Mouse (Mus musculus): Measurements from ENCODE around the gene Tmem132b. TPM values are rescaled to one million over a fixed set of nuclear protein-coding genes. Genes with fewer than 3 reads are reported as not detected.
A peak's percentile ranks its signal among the peaks of the same experiment; 100 is the strongest.

Gene Tmem132b
- polyA plus RNA-seq, 1 experiment from 2014 or later: 0.21 TPM

DNA sequence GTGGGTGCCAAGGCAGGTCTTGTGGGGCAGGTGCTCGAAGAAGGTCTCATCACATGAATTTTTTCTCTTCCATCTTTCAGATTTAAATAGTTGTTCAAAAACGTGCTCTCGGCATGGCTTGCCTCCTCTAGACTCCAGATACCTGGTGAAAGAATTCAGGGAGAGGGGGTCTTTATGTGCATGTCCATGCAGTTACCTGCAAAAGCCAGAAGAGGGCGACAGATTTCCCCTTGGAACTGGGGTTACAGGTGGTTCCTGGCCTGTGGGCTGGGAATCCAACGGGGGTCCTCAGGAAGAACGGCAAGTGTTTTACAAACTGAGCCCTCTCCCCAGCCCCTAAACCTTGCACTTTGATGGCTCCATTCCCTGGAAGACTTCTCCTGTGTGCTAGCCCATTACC is 103.1 kb downstream of the Tmem132b start:
- Histone ChIP-seq H3K27me3 (ENCODE audit: control insufficient read depth, insufficient read depth, low read length) (no peaks in the 10 kb centered on the region), H3K4me2 (replicated peaks; ENCODE audit: low read depth) (no peak overlapping the region), H3K4me1 (replicated peaks; ENCODE audit: control insufficient read depth, insufficient read depth) (no peaks in the 10 kb centered on the region), H3K27ac (replicated peaks) (no peak overlapping the region), H3K9ac (ENCODE audit: low read length) (no peak overlapping the region), H3K9me3 (ENCODE audit: control insufficient read depth, low read length) (no peaks in the 10 kb centered on the region), H3K4me3 (ENCODE audit: low read depth, low read length) (no peak overlapping the region), H3K36me3 (ENCODE audit: control insufficient read depth, insufficient read depth, low read length) (no peaks in the 10 kb centered on the region)
- ATAC-seq (ENCODE audit: low FRiP score, low TSS enrichment) (no peak), DNase-seq (ENCODE audit: low spot score) (no peak)
- TF ChIP-seq EP300 (optimal IDR thresholded peaks at IDR 0.05) (no peak), CTCF (IDR thresholded peaks at IDR 0.05; ENCODE audit: low read depth) (0 out of 2 replicates have a peak, but pooled peaks have one; percentile 15)
- WGBS: 73% methylated on average over 6 of the region's 6 CpGs

DNA sequence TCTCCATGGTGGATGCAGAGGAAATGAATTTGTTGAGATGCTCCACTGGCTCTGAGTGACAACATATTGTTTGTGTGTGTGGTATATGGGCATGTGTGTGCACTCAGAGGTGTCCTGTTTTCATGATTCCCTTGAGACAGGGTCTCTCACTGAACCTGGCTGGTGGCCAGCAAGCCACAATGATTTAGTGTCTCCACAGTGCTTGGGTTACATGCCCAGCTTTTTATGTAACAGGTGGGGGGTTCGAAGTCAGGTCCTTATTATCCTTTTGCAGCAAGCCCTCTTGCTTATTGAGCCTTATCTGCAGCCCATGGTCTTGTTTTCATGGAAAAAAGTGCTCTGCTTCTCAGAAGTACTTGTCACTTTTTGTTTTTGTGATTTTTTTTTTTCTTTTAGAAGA is 109.4 kb downstream of the Tmem132b start:
- TF ChIP-seq EP300 (optimal IDR thresholded peaks at IDR 0.05) (no peak), CTCF (IDR thresholded peaks at IDR 0.05; ENCODE audit: low read depth) (no peak)
- WGBS: 67% methylated on average over 1 of the region's 1 CpGs
- H3K4me2 ChIP-seq (replicated peaks; ENCODE audit: low read depth): no peak overlapping the region
- DNase-seq (ENCODE audit: low spot score) (no peak), ATAC-seq (ENCODE audit: low FRiP score, low TSS enrichment) (no peak)
- no peak overlapping the region for H3K27ac ChIP-seq (replicated peaks)
- no peak overlapping the region for H3K4me3 ChIP-seq (ENCODE audit: low read depth, low read length)
- no peaks in the 10 kb centered on the region for H3K36me3 ChIP-seq (ENCODE audit: control insufficient read depth, insufficient read depth, low read length)
- no peaks in the 10 kb centered on the region for H3K4me1 ChIP-seq (replicated peaks; ENCODE audit: control insufficient read depth, insufficient read depth)
- H3K27me3 ChIP-seq (ENCODE audit: control insufficient read depth, insufficient read depth, low read length): no peaks in the 10 kb centered on the region
- H3K9ac ChIP-seq (ENCODE audit: low read length): no peak overlapping the region
- no peaks in the 10 kb centered on the region for H3K9me3 ChIP-seq (ENCODE audit: control insufficient read depth, low read length)

DNA sequence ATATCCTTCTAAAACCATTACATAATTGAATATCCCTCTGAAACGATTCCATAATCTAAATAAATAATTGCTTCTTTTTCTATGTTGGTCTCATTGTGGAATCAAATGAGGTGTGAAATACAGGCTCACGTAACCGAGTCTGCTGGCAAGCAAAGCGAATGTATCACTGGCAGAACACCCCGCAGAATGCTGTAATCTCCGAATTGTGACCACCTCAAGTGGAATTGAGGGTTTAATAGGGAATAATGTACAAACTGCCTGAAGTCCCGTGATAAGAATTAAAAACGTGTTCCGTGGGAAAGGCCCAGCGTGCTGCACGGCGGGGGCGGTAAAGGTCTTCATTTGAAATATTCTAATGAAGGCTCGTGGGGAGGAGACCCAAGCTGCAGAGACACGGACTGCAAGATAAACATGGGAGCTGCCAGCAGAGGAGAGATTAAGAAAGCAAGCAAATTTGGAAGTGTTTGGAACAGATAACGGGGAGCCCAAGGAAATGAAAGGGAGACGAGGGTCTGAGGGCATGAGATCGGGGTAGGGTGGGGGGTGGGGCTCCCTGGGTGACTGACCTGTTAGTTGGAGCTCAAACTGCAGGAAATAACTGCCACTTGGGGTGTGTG is 110.1 kb downstream of the Tmem132b start:
- Histone ChIP-seq H3K27me3 (ENCODE audit: control insufficient read depth, insufficient read depth, low read length) (no peaks in the 10 kb centered on the region), H3K9ac (ENCODE audit: low read length) (no peak overlapping the region), H3K36me3 (ENCODE audit: control insufficient read depth, insufficient read depth, low read length) (no peaks in the 10 kb centered on the region), H3K27ac (replicated peaks) (no peak overlapping the region), H3K4me1 (replicated peaks; ENCODE audit: control insufficient read depth, insufficient read depth) (no peaks in the 10 kb centered on the region), H3K9me3 (ENCODE audit: control insufficient read depth, low read length) (no peaks in the 10 kb centered on the region), H3K4me2 (replicated peaks; ENCODE audit: low read depth) (no peak overlapping the region), H3K4me3 (ENCODE audit: low read depth, low read length) (no peak overlapping the region)
- DNase-seq (ENCODE audit: low spot score) (no peak), ATAC-seq (ENCODE audit: low FRiP score, low TSS enrichment) (no peak)
- WGBS: 54% methylated on average over 18 of the region's 18 CpGs
- no peak for TF ChIP-seq EP300 (optimal IDR thresholded peaks at IDR 0.05)
- TF ChIP-seq CTCF (IDR thresholded peaks at IDR 0.05; ENCODE audit: low read depth): no peak

DNA sequence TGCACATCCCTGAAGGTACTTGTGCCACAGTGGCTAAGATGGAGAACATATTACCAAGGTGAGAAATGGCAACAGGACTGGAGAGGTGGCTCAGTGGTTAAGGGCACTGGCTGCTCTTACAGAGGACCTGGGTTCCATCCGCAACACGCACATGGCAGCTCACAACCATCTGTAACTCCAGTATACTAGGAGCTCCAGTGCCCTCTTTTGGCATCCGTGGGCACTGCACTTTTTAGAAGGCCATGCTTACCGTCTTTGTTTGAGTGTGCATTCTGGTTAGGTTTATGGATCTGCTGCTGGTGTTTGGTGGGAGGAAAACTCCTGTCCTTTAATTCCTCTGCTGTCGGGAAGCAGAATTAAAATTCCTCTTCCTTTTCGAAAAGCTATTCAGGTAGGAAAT is 116.7 kb downstream of the Tmem132b start:
- H3K4me2 ChIP-seq (replicated peaks; ENCODE audit: low read depth): no peak overlapping the region
- H3K4me1 ChIP-seq (replicated peaks; ENCODE audit: control insufficient read depth, insufficient read depth): no peaks in the 10 kb centered on the region
- H3K36me3 ChIP-seq (ENCODE audit: control insufficient read depth, insufficient read depth, low read length): no peaks in the 10 kb centered on the region
- no peak for ATAC-seq (ENCODE audit: low FRiP score, low TSS enrichment)
- no peak overlapping the region for H3K9ac ChIP-seq (ENCODE audit: low read length)
- TF ChIP-seq EP300 (optimal IDR thresholded peaks at IDR 0.05): no peak
- TF ChIP-seq CTCF (IDR thresholded peaks at IDR 0.05; ENCODE audit: low read depth): no peak
- no peak overlapping the region for H3K4me3 ChIP-seq (ENCODE audit: low read depth, low read length)
- no peaks in the 10 kb centered on the region for H3K9me3 ChIP-seq (ENCODE audit: control insufficient read depth, low read length)
- no peak overlapping the region for H3K27ac ChIP-seq (replicated peaks)
- DNase-seq (ENCODE audit: low spot score): no peak
- WGBS: 81% methylated on average over 6 of the region's 6 CpGs
- H3K27me3 ChIP-seq (ENCODE audit: control insufficient read depth, insufficient read depth, low read length): no peaks in the 10 kb centered on the region

DNA sequence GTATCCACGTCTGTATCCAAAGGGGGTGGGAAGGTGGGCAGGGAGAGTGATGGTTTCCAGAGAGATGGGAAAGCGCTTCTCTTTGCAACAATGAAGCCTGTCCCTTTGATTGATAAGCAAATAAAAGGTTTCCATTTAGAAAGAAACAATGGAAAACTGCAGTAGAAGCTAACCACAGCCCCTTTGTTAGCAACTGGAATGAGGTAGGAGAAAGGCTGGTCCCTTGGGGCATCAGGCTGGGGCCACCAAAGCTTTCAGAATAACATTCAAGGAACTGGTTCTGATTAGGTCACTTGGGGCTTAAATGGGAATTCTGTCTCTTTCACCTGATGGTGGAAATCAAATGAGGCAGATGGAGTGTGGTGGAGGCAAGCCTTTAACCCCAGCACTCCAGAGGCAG is 118.4 kb downstream of the Tmem132b start:
- no peak overlapping the region for H3K9ac ChIP-seq (ENCODE audit: low read length)
- no peak overlapping the region for H3K4me2 ChIP-seq (replicated peaks; ENCODE audit: low read depth)
- no peaks in the 10 kb centered on the region for H3K9me3 ChIP-seq (ENCODE audit: control insufficient read depth, low read length)
- no peaks in the 10 kb centered on the region for H3K36me3 ChIP-seq (ENCODE audit: control insufficient read depth, insufficient read depth, low read length)
- TF ChIP-seq CTCF (IDR thresholded peaks at IDR 0.05; ENCODE audit: low read depth) (no peak), EP300 (optimal IDR thresholded peaks at IDR 0.05) (no peak)
- WGBS: 26% methylated on average over 2 of the region's 2 CpGs
- DNase-seq (ENCODE audit: low spot score) (no peak), ATAC-seq (ENCODE audit: low FRiP score, low TSS enrichment) (no peak)
- H3K27me3 ChIP-seq (ENCODE audit: control insufficient read depth, insufficient read depth, low read length): no peaks in the 10 kb centered on the region
- H3K27ac ChIP-seq (replicated peaks): no peak overlapping the region
- H3K4me1 ChIP-seq (replicated peaks; ENCODE audit: control insufficient read depth, insufficient read depth): no peaks in the 10 kb centered on the region
- H3K4me3 ChIP-seq (ENCODE audit: low read depth, low read length): no peak overlapping the region

DNA sequence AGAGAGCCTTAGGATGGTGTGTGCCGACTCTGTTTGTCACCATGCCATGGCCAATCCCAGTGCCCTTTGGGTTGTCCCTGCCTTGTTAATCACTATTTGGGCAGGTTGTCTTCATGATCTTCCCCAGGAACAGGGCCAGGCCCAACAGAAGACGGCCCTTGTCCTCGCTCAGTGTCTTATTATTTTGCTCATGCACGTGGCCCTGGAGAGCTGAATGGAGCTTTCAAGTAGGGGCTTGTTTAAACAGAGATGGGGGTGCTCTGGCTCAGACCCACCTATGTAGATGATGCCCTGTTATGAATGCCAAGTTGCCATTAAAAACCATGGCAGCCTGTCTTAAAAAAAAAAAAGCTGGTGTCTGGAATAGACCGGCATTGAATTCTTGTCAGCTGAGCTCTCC is 126.5 kb downstream of the Tmem132b start:
- DNase-seq (ENCODE audit: low spot score) (no peak), ATAC-seq (ENCODE audit: low FRiP score, low TSS enrichment) (no peak)
- H3K4me1 ChIP-seq (replicated peaks; ENCODE audit: control insufficient read depth, insufficient read depth): no peaks in the 10 kb centered on the region
- H3K4me3 ChIP-seq (ENCODE audit: low read depth, low read length): no peak overlapping the region
- H3K36me3 ChIP-seq (ENCODE audit: control insufficient read depth, insufficient read depth, low read length): no peaks in the 10 kb centered on the region
- H3K9ac ChIP-seq (ENCODE audit: low read length): no peak overlapping the region
- TF ChIP-seq CTCF (IDR thresholded peaks at IDR 0.05; ENCODE audit: low read depth): no peak
- no peak for TF ChIP-seq EP300 (optimal IDR thresholded peaks at IDR 0.05)
- H3K27me3 ChIP-seq (ENCODE audit: control insufficient read depth, insufficient read depth, low read length): no peaks in the 10 kb centered on the region
- no peaks in the 10 kb centered on the region for H3K9me3 ChIP-seq (ENCODE audit: control insufficient read depth, low read length)
- no peak overlapping the region for H3K27ac ChIP-seq (replicated peaks)
- H3K4me2 ChIP-seq (replicated peaks; ENCODE audit: low read depth): no peak overlapping the region
- 85% methylated on average over 5 of the region's 5 CpGs for WGBS

Data from stomach, postnatal 0 days (tissue).